Mouse (Mus musculus) spleen, adult 2 months (tissue): ENCODE measurements around the gene Gm11084. TPM values are rescaled to one million over a fixed set of nuclear protein-coding genes. Genes with fewer than 3 reads are reported as not detected.

Source experiments
- DNase-seq, 2 experiments: peaks; one replicate each; pipeline versions ENCODE4 v3.0.0 to v3.0.0-alpha.2; 2012 to 2021; ENCODE audit warnings: low spot score in 2 of 2, low read depth in 1 of 2
- H3K27ac ChIP-seq: fragments of 200-500 bp; 2 replicates; pipeline ENCODE4 v1.5.1; 2012; ENCODE audit warnings: low read length, inconsistent platforms; ENCODE audit not compliant: insufficient read depth
- H3K27me3 ChIP-seq: fragments of 200-500 bp; 2 replicates; pipeline ENCODE4 v1.6.1; 2012; ENCODE audit warnings: mild to moderate bottlenecking, moderate library complexity, low read length, inconsistent platforms; ENCODE audit not compliant: control insufficient read depth, insufficient read depth
- H3K36me3 ChIP-seq: fragments of 200-500 bp; 2 replicates; pipeline ENCODE4 v1.6.1; 2012; ENCODE audit warnings: mild to moderate bottlenecking, low read length, inconsistent platforms; ENCODE audit not compliant: control insufficient read depth, insufficient read depth
- H3K4me1 ChIP-seq: fragments of 200-500 bp; 2 replicates; pipeline ENCODE4 v1.6.1; 2011; ENCODE audit warnings: inconsistent platforms; ENCODE audit not compliant: control insufficient read depth, insufficient read depth, insufficient read length
- H3K4me3 ChIP-seq: fragments of 200-500 bp; 2 replicates; pipeline ENCODE4 v1.5.1; 2011; ENCODE audit warnings: mild to moderate bottlenecking, inconsistent platforms; ENCODE audit not compliant: insufficient read depth, insufficient read length; ENCODE audit errors: extremely low read depth
- CTCF ChIP-seq: fragments of 200-500 bp; IDR thresholded peaks from 2 replicates; pipeline ENCODE4 v1.5.1; 2011; ENCODE audit warnings: mild to moderate bottlenecking, inconsistent platforms; ENCODE audit not compliant: insufficient read depth, insufficient read length, insufficient replicate concordance; ENCODE audit errors: extremely low read depth
- POLR2A ChIP-seq: fragments of 200-500 bp; IDR thresholded peaks from 2 replicates; pipeline ENCODE4 v1.6.1; 2011; ENCODE audit warnings: low read depth, low read length, inconsistent platforms
- WGBS: fragments of 180-500 bp; shearing (Covaris S2); methylation state at CpG from one replicate; pipeline ENCODE4 v1.1.7; 2018; 5-methylcytosine and 5-hydroxymethylcytosine counted together
- polyA plus RNA-seq: library from polyadenylated mRNA; depleted of rRNA; stranded (reverse); fragments of >200 nt; gene quantifications from 2 replicates; pipeline ENCODE4 v1.2.3, GENCODE M21; 2012

The Gm11084 gene
- polyA plus RNA-seq, 1 experiment, result not detected

DNA sequence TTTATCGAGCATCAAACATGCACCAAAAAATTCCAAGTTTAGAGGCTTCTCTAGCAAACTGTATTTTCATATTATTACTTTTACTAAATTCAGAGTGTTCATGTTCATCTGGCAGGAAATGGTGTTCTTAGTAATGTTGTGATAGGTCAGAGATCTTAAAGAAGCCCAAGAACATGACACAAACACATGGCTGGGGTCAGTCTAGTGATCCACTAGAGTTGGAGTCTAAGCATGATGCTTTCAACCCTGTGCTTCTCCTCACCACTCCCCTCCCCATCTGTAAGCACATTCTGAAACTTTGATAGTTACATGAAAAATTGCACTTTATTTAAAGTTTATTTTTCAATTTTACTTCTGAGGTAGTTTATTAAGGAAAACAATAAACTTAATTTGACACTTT, 9.2 kb downstream of the Gm11084 start:
- peak overlapping the region; percentile 40; the same call in 1 of the 2 replicates for H3K4me3 ChIP-seq
- peaks cover 8% of the 10 kb centered on the region for H3K4me1 ChIP-seq
- H3K27ac ChIP-seq, result no peak overlapping the region; the same call in 1 of the 2 replicates
- no peaks in the 10 kb centered on the region for H3K27me3 ChIP-seq
- DNase-seq, result no peak
- WGBS, result 27% methylated on average over 1 of the region's 1 CpGs
- TF ChIP-seq POLR2A, result no peak
- no peak for TF ChIP-seq CTCF
- peaks cover 2% of the 10 kb centered on the region for H3K36me3 ChIP-seq

DNA sequence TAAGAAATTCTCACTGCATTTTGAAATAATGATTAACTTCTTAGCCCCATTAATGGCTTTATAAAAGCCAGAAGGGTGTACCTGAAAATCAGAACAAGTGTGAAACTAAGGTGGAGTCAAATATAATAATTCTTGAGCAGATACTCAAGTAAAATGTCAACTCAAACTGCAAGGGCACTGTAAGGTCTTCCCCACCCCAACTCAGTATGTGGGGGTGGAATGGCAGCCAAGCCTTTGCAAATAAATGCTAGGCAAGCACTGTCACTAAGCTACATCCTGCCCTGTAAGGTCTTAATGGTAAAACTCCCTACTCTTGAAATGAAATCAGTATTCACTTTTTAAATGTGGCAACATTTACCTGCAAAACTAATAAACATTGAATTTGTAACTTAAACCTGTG, 10.5 kb downstream of the Gm11084 start:
- no peak overlapping the region for H3K27ac ChIP-seq
- no peaks in the 10 kb centered on the region for H3K27me3 ChIP-seq
- TF ChIP-seq CTCF (no peak), POLR2A (no peak)
- H3K4me1 ChIP-seq, result peaks cover 8% of the 10 kb centered on the region
- H3K4me3 ChIP-seq, result no peak overlapping the region
- H3K36me3 ChIP-seq, result peaks cover 6% of the 10 kb centered on the region
- DNase-seq, result no peak

DNA sequence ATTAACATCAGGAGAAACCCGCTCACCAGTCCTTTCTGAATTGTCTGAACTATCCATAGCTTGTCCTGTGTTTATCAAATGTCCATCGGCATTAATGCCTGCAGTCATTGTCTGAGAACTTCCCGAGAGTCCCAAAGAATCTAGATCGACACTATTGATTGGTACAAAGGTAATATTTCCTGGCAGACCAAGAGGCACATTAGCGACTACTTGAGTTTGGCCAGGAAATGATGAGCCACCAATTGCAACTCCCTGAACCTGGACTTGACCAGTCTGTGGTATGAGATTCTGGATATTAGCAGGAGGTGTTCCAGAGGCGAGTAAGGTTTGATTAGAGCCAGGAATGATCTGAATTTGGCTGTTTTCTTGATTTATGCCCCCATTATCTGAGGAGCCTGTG, 15.7 kb downstream of the Gm11084 start:
- Histone ChIP-seq H3K4me1 (peaks cover 4% of the 10 kb centered on the region), H3K36me3 (peaks cover 20% of the 10 kb centered on the region), H3K27me3 (no peaks in the 10 kb centered on the region), H3K27ac (no peak overlapping the region), H3K4me3 (no peak overlapping the region)
- WGBS, result 88% methylated on average over 6 of the region's 6 CpGs
- TF ChIP-seq CTCF (no peak), POLR2A (no peak)
- DNase-seq, result no peak

DNA sequence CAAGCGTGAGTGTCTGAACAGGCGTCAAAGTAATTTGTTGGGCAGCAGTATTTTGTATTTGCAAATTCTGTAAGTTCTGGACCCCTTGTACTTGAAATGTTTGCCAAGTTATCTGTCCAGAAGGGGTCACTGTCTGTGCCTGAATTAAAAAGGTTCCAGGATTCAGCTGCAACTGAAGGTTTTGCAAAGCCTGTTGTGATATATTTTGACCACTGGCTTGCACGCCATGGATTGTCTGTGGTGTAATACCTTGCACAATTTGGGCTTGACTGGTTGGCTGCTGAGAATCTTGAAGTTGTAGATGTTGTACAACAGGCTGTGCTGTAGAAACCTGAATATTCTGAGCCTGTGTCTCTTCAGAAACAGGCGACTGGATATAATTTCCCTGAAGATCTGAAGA, 16.2 kb downstream of the Gm11084 start:
- 89% methylated on average over 4 of the region's 4 CpGs for WGBS
- Histone ChIP-seq H3K4me1 (peaks cover 4% of the 10 kb centered on the region), H3K36me3 (peaks cover 18% of the 10 kb centered on the region), H3K27me3 (no peaks in the 10 kb centered on the region), H3K4me3 (no peak overlapping the region), H3K27ac (no peak overlapping the region)
- no peak for DNase-seq
- TF ChIP-seq POLR2A, result no peak
- no peak for TF ChIP-seq CTCF

DNA sequence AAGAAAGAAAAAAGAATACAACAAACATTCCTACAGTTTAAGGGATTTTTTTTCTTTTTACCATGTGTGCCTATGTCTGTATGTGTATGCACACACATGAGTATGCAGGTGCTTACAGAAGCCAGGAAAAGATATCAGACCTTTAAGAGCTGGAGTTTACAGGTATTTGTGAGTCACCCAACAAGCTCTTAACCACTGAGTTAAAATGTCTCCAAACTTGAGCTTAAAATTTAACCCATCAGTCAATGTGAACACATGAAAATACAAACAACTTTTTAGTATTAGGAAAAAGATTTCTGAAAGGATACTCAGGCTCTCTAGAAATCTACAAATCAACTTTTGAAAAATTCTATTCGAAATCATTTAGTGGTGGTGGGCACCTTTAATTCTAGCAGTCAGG, 18.0 kb downstream of the Gm11084 start:
- no peak overlapping the region for H3K27ac ChIP-seq
- DNase-seq, result no peak
- no peak overlapping the region for H3K4me3 ChIP-seq
- 93% methylated on average over 1 of the region's 1 CpGs for WGBS
- peaks cover 18% of the 10 kb centered on the region for H3K36me3 ChIP-seq
- H3K4me1 ChIP-seq, result peaks cover 2% of the 10 kb centered on the region
- TF ChIP-seq POLR2A (no peak), CTCF (no peak)
- H3K27me3 ChIP-seq, result no peaks in the 10 kb centered on the region

DNA sequence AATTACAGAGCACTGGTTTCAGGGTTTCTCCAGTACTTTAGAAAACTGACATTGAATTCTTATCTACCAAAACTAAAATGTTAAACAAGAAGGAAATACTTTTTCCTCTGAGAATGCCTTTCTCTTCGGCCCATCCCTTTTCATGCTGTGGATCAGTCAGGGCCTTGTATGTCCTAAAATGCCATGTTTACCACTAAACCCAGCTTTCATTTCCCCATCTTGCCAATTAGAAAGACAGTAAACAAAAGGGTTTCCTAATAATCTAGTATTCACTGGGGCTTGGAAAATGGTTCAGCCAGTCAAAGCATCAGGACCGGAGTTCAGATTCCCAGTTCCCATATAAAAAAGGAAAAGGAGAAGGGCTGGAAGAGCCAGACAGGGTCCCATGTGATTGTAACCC, 21.1 kb downstream of the Gm11084 start:
- no peak overlapping the region for H3K4me3 ChIP-seq
- DNase-seq, result no peak
- no peak for TF ChIP-seq CTCF
- no peak for TF ChIP-seq POLR2A
- 86% methylated on average over 2 of the region's 2 CpGs for WGBS
- H3K27me3 ChIP-seq, result no peaks in the 10 kb centered on the region
- peaks cover 2% of the 10 kb centered on the region for H3K4me1 ChIP-seq
- no peak overlapping the region for H3K27ac ChIP-seq
- peaks cover 12% of the 10 kb centered on the region for H3K36me3 ChIP-seq

DNA sequence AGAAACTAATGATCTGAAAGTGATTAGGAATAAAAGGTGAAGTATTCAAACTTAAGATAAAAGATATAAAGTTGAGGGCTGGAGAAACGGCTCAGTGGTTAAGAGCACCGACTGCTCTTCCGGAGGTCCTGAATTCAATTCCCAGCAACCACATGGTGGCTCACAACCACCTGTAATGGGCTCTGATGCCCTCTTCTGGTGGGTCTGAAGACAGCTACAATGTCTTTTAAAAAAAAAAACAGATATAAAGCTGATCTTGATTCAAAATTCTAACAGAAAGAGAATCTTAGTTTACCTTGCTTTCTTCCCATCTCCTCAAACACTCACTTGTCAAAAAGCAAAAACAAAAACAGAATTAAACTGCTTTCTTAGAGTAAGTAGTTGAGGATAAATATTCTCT, 30.1 kb downstream of the Gm11084 start:
- DNase-seq, result no peak
- Histone ChIP-seq H3K36me3 (peaks cover 11% of the 10 kb centered on the region), H3K4me3 (no peak overlapping the region), H3K27ac (no peak overlapping the region), H3K4me1 (peaks cover 3% of the 10 kb centered on the region; the same call in 1 of the 2 replicates), H3K27me3 (no peaks in the 10 kb centered on the region)
- no peak for TF ChIP-seq CTCF
- TF ChIP-seq POLR2A, result no peak
- 98% methylated on average over 3 of the region's 3 CpGs for WGBS
